Mouse (Mus musculus) brain, embryonic 14.5 days (tissue): ENCODE measurements around the gene Sugct. TPM values are rescaled to one million over a fixed set of nuclear protein-coding genes. Genes with fewer than 3 reads are reported as not detected.

Source experiments
- DNase-seq: peaks from one replicate; pipeline ENCODE4 v3.0.0-alpha.2; 2011; ENCODE audit warnings: low read depth
- CTCF ChIP-seq: fragments of 200-500 bp; IDR thresholded peaks from 2 replicates; pipeline ENCODE4 v1.5.1; 2012; ENCODE audit warnings: inconsistent platforms, mild to moderate bottlenecking, moderate library complexity, borderline replicate concordance; ENCODE audit not compliant: insufficient read depth, insufficient read length; ENCODE audit errors: extremely low read depth
- POLR2A ChIP-seq: fragments of 200-500 bp; IDR thresholded peaks from 2 replicates; pipeline ENCODE4 v1.6.1; 2012; ENCODE audit warnings: mild to moderate bottlenecking, inconsistent platforms, borderline replicate concordance; ENCODE audit not compliant: poor library complexity, insufficient read depth, insufficient read length, severe bottlenecking; ENCODE audit errors: extremely low read depth
- polyA plus RNA-seq: library from polyadenylated mRNA; depleted of rRNA; stranded (reverse); fragments of >200 nt; gene quantifications from 2 replicates; pipeline ENCODE4 v1.2.3, GENCODE M21; 2012

Sugct gene
- polyA plus RNA-seq, 1 experiment, result 1.2 TPM

- no peak for DNase-seq
- TF ChIP-seq CTCF (no peak), POLR2A (no peak)
Observed at GRCm38 (mm10) chr13:17694414-17694813, 939 bp downstream of the Sugct start.

GRCm38 (mm10) chr13:17693816-17694215, 1.5 kb downstream of the Sugct start:
- DNase-seq, result peak; percentile 43
- TF ChIP-seq POLR2A (no peak), CTCF (no peak)

- TF ChIP-seq CTCF (no peak), POLR2A (no peak)
- no peak for DNase-seq
Observed at GRCm38 (mm10) chr13:17691436-17691835, 3.9 kb downstream of the Sugct start.

- no peak for DNase-seq
- no peak for TF ChIP-seq POLR2A
Observed at GRCm38 (mm10) chr13:17690686-17691085, 4.7 kb downstream of the Sugct start.

- TF ChIP-seq CTCF (no peak), POLR2A (no peak)
- DNase-seq, result no peak
Observed at GRCm38 (mm10) chr13:17689461-17689860, 5.9 kb downstream of the Sugct start.

GRCm38 (mm10) chr13:17671122-17671521, 24.2 kb downstream of the Sugct start:
- no peak for DNase-seq
- no peak for TF ChIP-seq CTCF
- TF ChIP-seq POLR2A, result no peak

- no peak for TF ChIP-seq CTCF
- no peak for TF ChIP-seq POLR2A
- DNase-seq, result no peak
Observed at GRCm38 (mm10) chr13:17667380-17667779, 28.0 kb downstream of the Sugct start.

GRCm38 (mm10) chr13:17642294-17642693, 53.1 kb downstream of the Sugct start:
- TF ChIP-seq POLR2A (no peak), CTCF (peak; percentile 1; the same call in 1 of the 2 replicates)
- DNase-seq, result peak; percentile 33

- TF ChIP-seq CTCF (no peak), POLR2A (no peak)
- peak; percentile 1 for DNase-seq
Observed at GRCm38 (mm10) chr13:17638008-17638407, 57.3 kb downstream of the Sugct start.

- TF ChIP-seq POLR2A (no peak), CTCF (no peak)
- DNase-seq, result no peak
Observed at GRCm38 (mm10) chr13:17627108-17627507, 68.2 kb downstream of the Sugct start.

- TF ChIP-seq CTCF (no peak), POLR2A (no peak)
- no peak for DNase-seq
Observed at GRCm38 (mm10) chr13:17624976-17625375, 70.4 kb downstream of the Sugct start.

GRCm38 (mm10) chr13:17606217-17606616, 89.1 kb downstream of the Sugct start:
- TF ChIP-seq POLR2A, result no peak
- TF ChIP-seq CTCF, result no peak
- DNase-seq, result no peak

GRCm38 (mm10) chr13:17604670-17605069, 90.7 kb downstream of the Sugct start:
- no peak for DNase-seq
- TF ChIP-seq CTCF (no peak), POLR2A (no peak)

- TF ChIP-seq CTCF (no peak), POLR2A (no peak)
- DNase-seq, result no peak
Observed at GRCm38 (mm10) chr13:17603756-17604155, 91.6 kb downstream of the Sugct start.

- no peak for DNase-seq
- no peak for TF ChIP-seq CTCF
- TF ChIP-seq POLR2A, result no peak
Observed at GRCm38 (mm10) chr13:17585267-17585913, 110.0 kb downstream of the Sugct start.

GRCm38 (mm10) chr13:17584804-17585203, 110.5 kb downstream of the Sugct start:
- DNase-seq, result peak; percentile 53
- TF ChIP-seq POLR2A (no peak), CTCF (peak; percentile 73; the same call in 1 of the 2 replicates)
